Mouse (Mus musculus): ENCODE results near the gene Mcrip2.

The Mcrip2 gene

GRCm38 (mm10) chr17:25868601-25869191 is at the start of gene Mcrip2:
Gene Mcrip2 (minus strand): TSS chr17:25868764.
- peak; percentile 91 for DNase-seq

- no peak for DNase-seq
Measured at GRCm38 (mm10) chr17:25918037-25918750, 49.6 kb upstream of the Mcrip2 start.

DNA sequence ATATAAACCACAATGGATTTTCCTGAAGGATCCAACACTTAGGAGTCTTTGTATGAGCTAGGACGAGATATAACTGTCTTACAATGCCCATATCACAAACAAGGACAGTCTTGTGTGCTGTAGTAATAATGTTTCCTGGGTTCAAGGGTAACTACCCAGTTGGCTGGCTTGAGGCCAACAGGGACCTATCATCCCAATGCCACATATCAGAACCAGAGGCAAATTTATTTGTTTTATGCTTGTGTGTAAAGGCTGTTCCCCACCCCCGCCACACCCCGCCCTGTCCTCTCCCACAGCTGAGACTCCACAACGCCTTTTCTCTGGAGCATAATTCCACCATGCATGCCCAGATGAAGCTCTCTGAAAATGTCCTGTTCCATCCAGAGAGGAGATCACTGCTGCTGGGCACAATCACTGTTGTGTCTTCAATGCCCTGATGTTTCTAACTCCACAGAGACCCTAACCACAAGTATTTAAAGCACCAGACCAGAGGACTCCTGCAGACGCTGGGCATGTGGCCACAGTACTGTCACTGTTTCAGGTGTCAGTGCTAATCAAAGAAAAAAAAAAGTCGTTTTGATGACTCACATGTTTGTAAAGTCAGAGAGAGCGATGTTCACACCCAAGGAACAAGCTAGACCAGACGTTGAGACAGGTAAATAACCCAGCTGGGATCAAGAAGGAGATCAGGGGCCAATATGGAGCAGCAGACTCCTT is 48.5 kb upstream of the Mcrip2 start:
- DNase-seq, result no peak

- DNase-seq, result no peak
Measured at GRCm38 (mm10) chr17:25914295-25914694, 45.7 kb upstream of the Mcrip2 start.

- no peak for DNase-seq
Measured at GRCm38 (mm10) chr17:25913877-25914275, 45.3 kb upstream of the Mcrip2 start.

GRCm38 (mm10) chr17:25913186-25913876 is 44.8 kb upstream of the Mcrip2 start:
- peak; percentile 57 for DNase-seq

DNA sequence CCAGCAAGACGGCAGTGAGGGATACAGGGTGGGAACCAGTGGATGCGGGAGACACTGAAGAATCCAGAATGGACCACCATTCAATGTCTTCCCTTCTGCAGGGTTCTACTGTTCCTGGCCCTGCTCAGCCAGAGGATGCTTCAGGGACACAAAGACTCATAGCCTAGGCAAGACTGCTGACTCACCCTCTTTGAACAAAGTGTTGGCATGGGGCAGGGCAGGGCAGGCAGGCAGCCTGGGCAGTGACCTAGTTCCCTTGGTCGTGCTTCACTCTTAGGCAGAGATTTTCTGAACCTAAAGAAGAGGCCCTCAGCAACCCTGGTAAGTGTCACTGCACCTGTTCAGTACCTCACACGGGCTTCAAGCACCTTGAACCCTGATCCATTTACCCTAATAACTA is 43.3 kb upstream of the Mcrip2 start:
- DNase-seq, result peak; percentile 33

GRCm38 (mm10) chr17:25907640-25908039 is 39.1 kb upstream of the Mcrip2 start:
- no peak for DNase-seq

DNA sequence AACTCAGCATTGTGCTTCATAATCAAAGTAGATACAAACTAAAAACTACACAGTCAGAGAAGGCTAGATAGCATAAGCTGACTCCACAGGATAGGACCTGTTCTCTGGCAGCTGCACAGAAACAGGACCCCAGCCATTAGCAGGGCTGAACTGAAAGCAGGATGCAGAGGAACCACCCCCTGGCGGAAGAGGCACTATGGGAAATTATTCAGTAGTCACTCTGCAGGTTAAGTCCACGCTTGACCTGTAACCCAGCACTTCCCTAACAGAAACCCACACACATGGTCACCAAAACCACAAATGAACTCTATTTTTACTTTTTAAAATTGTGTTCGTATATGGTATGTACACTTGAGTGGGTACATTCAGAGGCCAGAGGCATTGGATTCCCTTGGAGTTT is 34.5 kb upstream of the Mcrip2 start:
- no peak for DNase-seq

GRCm38 (mm10) chr17:25900193-25900592 is 31.6 kb upstream of the Mcrip2 start:
- DNase-seq, result no peak

GRCm38 (mm10) chr17:25895891-25896290 is 27.3 kb upstream of the Mcrip2 start:
- DNase-seq, result no peak

GRCm38 (mm10) chr17:25895415-25895814 is 26.9 kb upstream of the Mcrip2 start:
- DNase-seq, result peak; percentile 54

GRCm38 (mm10) chr17:25893975-25894617 is 25.5 kb upstream of the Mcrip2 start:
- DNase-seq, result peak; percentile 57

- no peak for DNase-seq
Measured at GRCm38 (mm10) chr17:25888837-25889236, 20.3 kb upstream of the Mcrip2 start.

- no peak for DNase-seq
Measured at GRCm38 (mm10) chr17:25887467-25887866, 18.9 kb upstream of the Mcrip2 start.

DNA sequence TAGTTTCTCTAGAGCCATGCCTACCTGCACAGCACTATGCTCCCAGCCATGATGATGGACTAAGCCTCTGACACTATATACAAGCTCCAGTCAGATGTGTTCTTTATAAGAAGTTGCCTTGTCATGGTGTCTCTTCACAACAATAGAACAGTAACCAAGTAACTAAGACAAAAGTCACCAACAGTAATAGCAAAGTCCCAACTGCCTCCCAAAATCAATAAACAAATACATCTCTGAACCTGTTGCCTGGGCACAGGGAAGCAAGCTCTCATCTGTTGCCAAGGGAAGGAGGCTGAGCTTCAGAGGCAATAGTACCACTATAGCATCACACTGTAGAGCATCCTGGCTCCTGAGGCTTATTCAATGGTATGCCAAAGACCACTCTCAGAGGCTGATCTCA is 18.2 kb upstream of the Mcrip2 start:
- DNase-seq, result no peak

- peak; percentile 38 for DNase-seq
Measured at GRCm38 (mm10) chr17:25885636-25886035, 17.1 kb upstream of the Mcrip2 start.

GRCm38 (mm10) chr17:25883824-25884223 is 15.3 kb upstream of the Mcrip2 start:
- DNase-seq, result no peak

DNA sequence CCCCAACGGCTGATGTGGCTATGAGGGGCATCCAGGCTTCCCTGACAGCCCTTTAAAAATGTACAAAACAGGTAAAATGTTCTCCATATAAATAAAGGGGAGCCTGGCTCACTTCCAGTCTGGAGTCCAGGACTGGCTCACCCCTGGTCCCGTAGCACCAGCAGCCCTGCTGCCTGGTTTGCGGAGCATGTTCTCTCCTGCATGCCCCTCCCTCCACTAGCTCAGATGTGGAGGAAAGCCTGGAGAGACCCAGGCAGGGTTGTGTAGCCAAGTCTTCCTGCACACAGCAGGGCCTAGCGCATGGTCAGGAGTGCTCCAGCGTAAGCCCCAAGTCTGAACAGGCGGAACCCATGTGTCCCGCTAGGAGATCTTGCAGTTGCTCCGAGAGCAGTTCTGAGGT is 14.7 kb upstream of the Mcrip2 start:
- no peak for DNase-seq

DNA sequence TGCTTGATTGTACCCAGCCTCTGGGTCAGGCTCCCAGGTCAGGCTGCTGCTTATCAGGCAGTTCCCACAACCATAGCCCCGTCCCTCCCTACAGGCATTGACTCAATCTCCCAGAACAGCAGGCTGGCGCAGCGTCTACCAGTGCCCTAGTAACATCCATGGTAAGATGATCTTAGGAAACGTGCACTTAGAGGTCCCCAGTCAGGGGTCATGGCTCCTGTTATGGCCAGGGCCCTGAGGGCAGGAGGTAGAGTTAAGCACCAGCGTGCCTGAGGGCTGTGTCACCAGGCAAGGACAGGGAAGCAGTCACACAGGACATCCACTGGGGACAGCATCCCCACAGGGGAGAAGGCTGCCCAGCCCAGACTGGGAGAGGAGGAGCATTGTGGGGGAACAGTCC is 13.7 kb upstream of the Mcrip2 start:
- DNase-seq, result no peak

DNA sequence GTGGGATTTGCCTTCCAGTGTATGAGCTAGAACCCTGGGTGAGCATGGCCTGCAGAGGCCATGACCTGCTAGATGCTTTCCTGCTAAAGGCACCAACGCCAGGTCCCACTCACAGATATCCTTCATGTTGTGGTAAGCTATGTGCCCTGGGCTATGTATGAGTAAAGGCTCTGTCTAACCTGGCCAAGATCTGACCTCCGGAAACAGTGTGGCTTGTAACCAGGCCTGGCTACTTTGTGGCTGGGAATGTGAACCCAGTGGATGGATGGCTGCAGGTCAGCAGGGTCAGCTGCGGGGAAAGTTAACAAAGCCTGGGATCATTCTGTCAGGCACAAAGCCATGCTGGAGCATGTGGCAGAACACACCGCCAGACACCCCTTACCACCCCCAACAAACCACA is 13.1 kb upstream of the Mcrip2 start:
- DNase-seq, result no peak

DNA sequence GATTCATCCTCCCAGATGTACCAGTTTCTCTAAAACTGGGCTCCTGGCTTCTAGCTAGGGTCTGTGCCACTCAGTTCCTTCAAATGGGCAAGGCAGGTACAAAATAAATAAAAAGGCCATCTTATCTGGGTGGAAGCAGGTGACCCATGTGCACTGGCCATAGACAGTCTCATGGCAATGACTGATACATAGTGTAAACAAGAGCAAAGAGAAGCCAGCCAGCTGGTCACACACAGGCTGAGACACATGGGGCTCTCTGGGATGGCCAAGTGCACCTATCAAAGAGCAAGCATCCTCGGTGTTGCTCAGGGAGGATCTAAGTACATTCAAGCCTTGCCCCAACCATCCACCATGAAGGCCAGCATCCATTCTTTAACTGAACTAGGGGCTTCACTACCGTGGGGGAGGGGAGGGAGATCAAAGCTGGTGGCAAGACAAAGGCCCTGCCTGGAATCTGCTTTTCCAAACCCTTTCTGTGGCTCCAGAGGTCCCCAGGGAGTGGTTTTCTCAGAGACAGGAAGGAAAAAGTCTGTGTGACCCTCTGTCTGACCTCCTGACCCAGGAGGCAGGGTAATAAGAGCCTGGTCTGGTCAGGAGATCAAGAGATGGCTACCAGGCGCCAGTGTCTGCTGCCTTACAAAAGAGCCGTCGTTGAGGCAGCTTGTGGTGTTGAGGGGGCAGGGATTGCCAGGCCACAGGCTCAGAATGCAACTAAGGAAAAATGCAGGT is 12.5 kb upstream of the Mcrip2 start:
- DNase-seq, result no peak

All from kidney, adult 11 months (tissue).